Mouse (Mus musculus) urinary bladder, postnatal 4 days (tissue): ENCODE measurements at regions not wholly inside any gene's neighbourhood (a gene's known extent, or its start where the extent isn't known, plus 50 kb on each side); places are given as distances from the start of the nearest gene placed in this dataset.

ENCODE experiments used
- DNase-seq, 2 experiments: peaks; one replicate each; pipeline ENCODE4 v3.0.0; 2021 to 2022; ENCODE audit warnings: low spot score in 2 of 2

DNA sequence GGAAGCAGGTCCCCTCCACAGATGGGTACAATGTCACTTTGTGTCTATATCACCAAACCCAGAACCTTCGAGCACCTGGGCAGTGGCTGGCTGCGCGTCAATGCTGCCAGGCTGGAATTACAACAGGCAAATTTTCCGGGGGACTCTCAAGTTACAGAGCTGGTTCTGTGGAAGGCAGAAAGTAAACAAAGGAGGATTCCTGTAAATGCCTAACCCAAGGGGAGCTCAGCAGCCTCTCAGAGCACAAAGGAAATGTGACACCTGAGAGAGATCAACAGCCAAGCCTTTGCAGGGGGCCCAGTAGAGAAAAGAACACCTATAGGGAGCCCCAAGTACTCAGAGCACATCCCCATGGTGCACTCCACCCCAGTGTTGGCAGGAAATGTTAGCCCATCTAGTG is 70.7 kb downstream of the Setd4 start:
- DNase-seq, result no peak

GRCm38 (mm10) chr16:93531937-93532336 is 71.9 kb downstream of the Setd4 start:
- no peak for DNase-seq

- no peak for DNase-seq
Observed at GRCm38 (mm10) chr16:93522485-93522884, 81.4 kb downstream of the Setd4 start.

DNA sequence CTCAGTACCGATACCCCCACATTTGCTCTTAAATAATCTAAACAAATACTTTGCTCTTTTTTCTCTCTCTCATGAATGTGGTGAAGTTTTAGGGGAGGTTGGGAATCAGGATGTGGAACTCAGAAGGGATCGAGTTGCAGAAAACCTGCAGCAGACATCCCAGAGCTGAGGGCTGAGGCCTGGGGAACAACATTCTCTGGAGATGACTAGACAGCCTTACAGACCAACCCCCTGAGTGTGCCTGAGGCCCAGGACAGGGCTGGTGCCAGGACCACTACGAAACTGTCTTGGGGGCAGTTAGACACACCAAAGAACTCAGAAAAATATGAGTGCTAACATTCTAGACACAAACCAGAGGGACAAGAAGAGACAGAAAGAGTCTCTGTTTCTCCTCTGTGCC is 83.4 kb downstream of the Setd4 start:
- DNase-seq, result no peak

DNA sequence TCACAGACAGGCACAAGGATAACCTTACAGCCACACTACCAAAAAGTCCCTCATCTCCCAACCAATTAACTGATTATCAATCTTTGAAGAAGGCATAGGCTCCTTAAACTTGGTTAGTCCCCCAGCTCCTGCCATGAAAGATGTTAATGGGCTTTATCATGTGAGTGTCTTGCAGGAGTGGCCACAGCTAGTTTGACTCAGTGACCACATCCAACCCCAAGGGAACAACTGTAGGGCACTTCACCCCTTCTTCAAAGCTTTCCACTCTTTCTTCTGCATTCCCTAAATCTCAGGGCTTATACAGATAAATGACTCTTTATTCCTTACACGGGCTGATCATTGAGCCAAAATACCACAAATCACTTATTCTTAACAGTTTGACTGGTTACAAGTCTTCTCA is 85.2 kb downstream of the Setd4 start:
- DNase-seq, result no peak

GRCm38 (mm10) chr16:93516793-93517192 is 87.1 kb downstream of the Setd4 start:
- DNase-seq, result no peak

DNA sequence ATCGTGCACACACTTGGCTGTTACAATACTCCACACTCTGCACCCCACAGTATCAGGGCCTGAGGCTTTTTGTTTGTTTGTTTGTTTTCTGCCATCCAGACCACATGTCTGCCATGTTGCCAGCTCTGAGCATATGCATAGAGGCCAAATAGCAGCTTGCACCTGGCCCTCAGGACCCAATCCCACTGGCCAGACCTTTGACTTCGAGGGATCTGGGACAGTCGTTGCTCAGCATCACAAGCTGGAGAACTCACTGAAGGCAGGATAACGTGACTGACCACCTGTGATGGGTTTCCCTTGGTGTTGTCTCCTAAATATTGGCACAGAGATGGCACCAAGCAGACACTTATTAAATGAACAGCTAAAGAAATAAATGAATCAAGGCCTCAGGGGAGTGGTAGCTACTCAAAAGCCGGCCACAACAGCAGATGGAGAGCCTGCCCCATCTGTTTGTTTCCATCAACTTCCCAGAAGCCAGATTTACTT is 88.4 kb downstream of the Setd4 start:
- no peak for DNase-seq

GRCm38 (mm10) chr16:93513616-93514041 is 90.2 kb downstream of the Setd4 start:
- DNase-seq, result no peak

DNA sequence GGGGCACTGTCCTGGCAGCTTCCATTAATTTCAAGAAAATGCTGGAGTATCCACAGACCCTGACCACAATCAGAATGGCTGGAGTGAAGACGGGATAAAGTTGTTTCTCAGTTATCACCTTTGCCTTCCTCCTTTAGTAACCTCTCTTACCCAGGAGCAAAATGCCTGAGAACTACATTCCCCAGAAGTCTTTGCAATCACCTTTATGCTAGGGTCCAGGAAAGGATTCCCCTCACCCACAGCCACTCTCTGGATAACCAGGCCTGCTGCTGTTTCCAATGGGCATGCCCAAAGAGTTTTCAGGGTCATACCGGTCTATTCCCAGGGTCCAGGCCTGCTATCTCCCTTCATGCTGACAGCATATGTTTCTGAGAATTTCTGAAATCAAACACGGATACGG is 91.9 kb downstream of the Setd4 start:
- no peak for DNase-seq

DNA sequence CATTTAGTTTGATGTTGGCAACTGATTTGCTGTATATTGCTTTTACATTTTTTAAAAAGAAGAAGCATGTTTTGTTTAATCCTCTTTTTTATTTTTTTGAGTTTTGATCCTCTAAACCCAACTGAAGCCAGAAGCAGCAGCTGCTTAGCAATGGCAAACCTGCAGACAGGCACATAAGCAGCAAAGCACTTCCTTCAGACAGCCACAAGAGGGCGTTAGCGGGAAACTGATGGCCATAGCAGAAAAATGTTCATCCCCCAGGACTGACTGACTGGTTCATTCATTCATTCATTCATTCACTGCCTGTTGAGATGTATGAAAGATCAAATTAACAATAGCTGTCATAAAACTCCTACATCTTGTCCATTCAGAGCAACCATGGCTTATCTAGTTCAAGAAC is 92.3 kb downstream of the Setd4 start:
- DNase-seq, result no peak

- no peak for DNase-seq
Observed at GRCm38 (mm10) chr16:93498800-93499199, 105.1 kb downstream of the Setd4 start.

DNA sequence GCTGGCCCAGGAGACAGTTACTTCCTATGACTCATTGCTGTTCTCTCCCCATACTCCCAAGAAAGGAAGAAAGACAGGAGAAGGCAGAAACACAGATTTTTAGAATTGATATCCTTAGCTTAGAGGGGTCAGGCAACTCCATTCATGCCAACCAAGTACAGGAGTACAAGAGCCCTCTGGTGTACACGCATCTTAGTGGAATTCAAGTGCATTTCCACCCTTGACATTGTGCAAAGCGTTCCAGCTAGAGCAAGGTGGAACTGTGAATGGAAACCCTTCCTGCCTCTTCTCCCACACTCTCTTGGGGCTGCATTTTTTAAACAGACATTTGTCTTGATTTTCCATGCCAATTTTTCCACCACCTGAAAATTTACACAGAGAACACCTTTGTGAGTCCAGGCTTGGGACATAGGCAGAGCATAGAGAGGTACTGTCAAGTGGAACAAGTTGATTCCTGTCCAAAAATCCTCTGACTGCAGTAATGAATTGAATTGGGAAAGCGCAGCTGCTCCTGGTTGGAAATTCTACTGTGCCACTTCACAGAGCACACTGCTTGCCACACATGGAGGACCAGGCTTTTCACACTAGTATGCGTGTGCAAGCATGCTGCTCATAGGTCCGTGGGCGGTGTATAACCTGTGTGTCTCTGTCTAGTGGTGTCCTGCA is 110.4 kb downstream of the Setd4 start:
- DNase-seq, result no peak

DNA sequence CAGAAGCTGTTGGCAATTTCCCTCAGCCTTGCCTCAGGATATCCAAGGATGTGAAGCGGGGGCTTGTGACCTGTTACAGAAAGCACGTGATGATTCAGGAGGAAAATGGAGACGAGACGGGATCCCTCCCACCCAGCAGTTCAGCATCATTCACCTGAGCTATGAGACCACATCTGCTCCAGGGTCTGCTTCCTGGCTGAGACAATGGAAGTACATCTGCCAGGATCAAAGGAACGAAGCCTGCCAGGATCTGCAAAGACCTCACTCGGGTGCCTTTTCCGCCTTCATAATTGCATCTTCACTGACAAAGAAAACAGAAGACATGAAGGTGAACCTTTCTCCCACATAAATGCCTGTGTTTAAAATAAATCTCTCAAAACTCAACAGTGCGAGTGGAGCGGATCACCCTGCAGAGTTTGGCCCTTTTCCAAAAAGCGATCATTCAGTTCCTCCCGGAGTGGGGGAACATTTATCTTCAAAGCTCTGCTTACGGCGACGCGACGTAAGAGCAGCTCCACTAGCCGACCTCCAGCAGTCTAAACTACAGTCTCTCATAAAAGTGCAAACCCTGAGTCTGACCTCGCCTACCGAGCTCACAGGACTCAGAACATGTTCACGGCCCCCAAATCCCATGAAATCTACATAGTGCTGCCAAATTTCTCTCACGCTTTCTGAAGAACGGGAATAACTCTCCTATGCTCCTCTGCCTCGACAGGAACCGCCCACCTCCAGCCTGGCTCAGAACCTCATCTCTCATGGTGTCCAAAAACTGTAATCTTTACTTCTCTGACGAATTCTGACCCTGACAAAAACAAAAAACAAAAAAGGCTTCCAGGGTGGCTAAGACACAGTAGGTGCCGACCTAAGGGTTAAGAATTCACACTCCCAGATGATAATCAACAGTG is 117.0 kb downstream of the Setd4 start:
- DNase-seq, result no peak

DNA sequence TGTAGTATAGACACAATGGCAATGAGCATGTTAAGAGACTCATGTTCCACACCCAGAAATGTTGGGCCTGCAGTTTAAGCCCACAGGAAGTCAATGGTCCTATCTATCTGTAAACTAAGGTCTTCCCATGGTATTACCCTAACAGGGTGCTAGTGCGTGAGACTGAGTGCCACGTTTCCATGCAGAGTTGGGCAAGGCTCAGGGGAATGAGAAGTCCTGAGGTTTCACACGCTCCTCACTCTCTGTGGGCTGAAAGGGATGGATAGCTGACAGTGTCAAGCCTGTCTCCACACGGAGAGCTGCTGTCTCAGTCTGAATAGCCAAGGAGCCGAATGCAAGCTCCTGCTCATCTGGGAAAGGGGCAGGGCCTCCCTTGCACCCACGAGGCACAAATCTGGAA is 133.9 kb downstream of the Setd4 start:
- DNase-seq, result no peak

DNA sequence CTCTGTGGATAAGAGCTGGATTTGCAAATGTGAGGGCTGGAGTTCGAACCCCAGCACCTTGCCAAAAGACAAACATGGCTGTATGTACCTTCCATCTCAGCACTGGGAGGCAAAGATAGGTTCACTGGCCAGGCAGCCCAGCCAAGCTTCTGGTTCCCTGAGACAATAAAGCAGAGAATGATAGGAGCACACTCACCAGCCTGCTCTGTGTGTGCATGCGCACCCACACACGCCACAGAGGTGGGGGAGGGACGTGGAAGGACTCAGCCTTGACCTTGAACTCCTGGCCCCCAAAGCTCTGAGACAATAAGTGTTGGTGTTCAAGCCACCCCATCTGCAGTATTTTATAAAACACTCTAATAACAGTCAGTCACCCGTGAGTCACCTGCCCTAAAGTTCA is 138.1 kb downstream of the Setd4 start:
- DNase-seq, result no peak

DNA sequence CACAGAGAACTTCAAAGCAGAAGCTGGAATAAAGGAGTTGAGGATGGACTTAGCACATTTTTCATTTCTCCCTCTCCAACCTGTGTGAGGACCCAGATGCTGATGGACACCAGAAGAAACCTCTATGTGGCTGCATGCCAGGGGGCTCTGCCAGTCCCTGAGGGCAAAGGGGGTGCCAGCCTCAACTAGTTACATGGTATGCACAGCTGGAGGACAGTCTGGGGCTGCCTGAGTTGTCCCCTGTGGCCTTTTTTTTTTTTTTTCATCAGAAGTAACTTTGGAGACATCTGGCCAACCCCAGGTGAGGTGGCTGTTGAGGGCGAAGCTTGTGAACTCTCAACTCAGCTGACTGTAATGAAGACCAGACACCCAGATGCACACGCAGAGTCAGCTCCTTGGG is 139.0 kb downstream of the Setd4 start:
- DNase-seq, result no peak

- DNase-seq, result peak in 1 of 2 experiments; percentile 1
Observed at GRCm38 (mm10) chr16:93463405-93463804, 140.5 kb downstream of the Setd4 start.

DNA sequence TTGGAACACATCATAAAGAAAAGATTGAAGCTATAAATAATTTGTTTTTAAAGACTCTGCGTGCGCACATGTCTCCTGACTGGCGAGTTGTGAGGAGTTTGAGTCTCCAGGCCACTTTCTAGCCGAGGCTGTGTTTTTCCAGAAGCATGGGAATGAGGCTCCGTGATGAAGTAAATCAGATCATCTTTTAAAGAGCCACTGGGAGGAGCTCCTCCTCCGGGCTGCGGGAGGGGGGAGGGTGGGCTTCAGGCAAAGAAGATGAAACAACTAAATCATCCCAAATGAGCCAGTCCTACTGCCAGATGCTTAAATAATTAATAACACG is 141.6 kb downstream of the Setd4 start:
- peak; percentile 14 to 42 for DNase-seq

- DNase-seq, result peak; percentile 20 to 56
Observed at GRCm38 (mm10) chr16:93461406-93462285, 142.2 kb downstream of the Setd4 start.

- peak; percentile 14 to 50 for DNase-seq
Observed at GRCm38 (mm10) chr16:93459497-93460240, 144.2 kb downstream of the Setd4 start.
